Mouse (Mus musculus) heart, embryonic 12.5 days (tissue): ENCODE results near the gene Ier5. TPM values are rescaled to one million over a fixed set of nuclear protein-coding genes. Genes with fewer than 3 reads are reported as not detected.
A peak's percentile ranks its signal among the peaks of the same experiment; 100 is the strongest.

Source experiments
- ATAC-seq: fragments of 200-750 bp; cut with Nextera tagmentation; 2 replicates; pipeline ENCODE4 v1.8.0; 2017; ENCODE audit warnings: moderate TSS enrichment, moderate library complexity; ENCODE audit not compliant: insufficient number of reproducible peaks, low FRiP score
- H3K27ac ChIP-seq: fragments of 300-500 bp; sonication (generic); 2 replicates; pipeline ENCODE4 v1.5.1; 2016; ENCODE audit warnings: mild to moderate bottlenecking, moderate library complexity; ENCODE audit not compliant: poor library complexity, severe bottlenecking
- H3K27me3 ChIP-seq: fragments of 300-500 bp; sonication (generic); replicated peaks from 2 replicates; pipeline ENCODE4 v1.6.1; 2016; ENCODE audit warnings: mild to moderate bottlenecking, moderate library complexity
- H3K36me3 ChIP-seq: fragments of 300-500 bp; sonication (generic); 2 replicates; pipeline ENCODE4 v1.6.1; 2016; ENCODE audit warnings: mild to moderate bottlenecking, moderate library complexity
- H3K4me1 ChIP-seq: fragments of 300-500 bp; sonication (generic); replicated peaks from 2 replicates; pipeline ENCODE4 v1.6.1; 2016; ENCODE audit warnings: mild to moderate bottlenecking
- H3K4me2 ChIP-seq: fragments of 300-500 bp; sonication (generic); 2 replicates; pipeline ENCODE4 v1.6.1; 2016; ENCODE audit warnings: mild to moderate bottlenecking, moderate library complexity
- H3K4me3 ChIP-seq: fragments of 300-500 bp; sonication (generic); 2 replicates; pipeline ENCODE4 v1.5.1; 2016; ENCODE audit warnings: mild to moderate bottlenecking
- H3K9ac ChIP-seq: fragments of 300-500 bp; sonication (generic); 2 replicates; pipeline ENCODE4 v1.6.1; 2016; ENCODE audit warnings: mild to moderate bottlenecking, moderate library complexity
- H3K9me3 ChIP-seq: fragments of 300-500 bp; sonication (generic); replicated peaks from 2 replicates; pipeline ENCODE4 v1.6.1; 2016; ENCODE audit warnings: mild to moderate bottlenecking, moderate library complexity
- WGBS: fragments of 180-500 bp; shearing (Covaris S2); methylation state at CpG from one replicate; pipeline ENCODE4 v1.1.7; 2016; 5-methylcytosine and 5-hydroxymethylcytosine counted together
- polyA plus RNA-seq: library from polyadenylated mRNA; unstranded; fragments of >200 nt; fragmentation: Nextera tagmentation; extraction: Ambion mirVana; gene quantifications from 2 replicates; pipeline ENCODE4 v1.2.1, GENCODE M21; 2016

The Ier5 gene
- polyA plus RNA-seq, result 8.9 and 10.9 TPM in 2 replicates

GRCm38 (mm10) chr1:155099280-155099848 lies at the start of gene Ier5:
TSS of gene Ier5 (minus strand) at chr1:155099636.
- under 1% methylated on average over 40 of the region's 40 CpGs for WGBS
- H3K9ac ChIP-seq, result peak within 1 kb of the TSS; percentile 98
- ATAC-seq, result peak; percentile 97

GRCm38 (mm10) chr1:155147228-155147627 lies 47.8 kb upstream of the Ier5 start:
- Histone ChIP-seq H3K4me3 (no peak overlapping the region), H3K9ac (no peak overlapping the region), H3K4me1 (peaks cover 8% of the 10 kb centered on the region; the same call in 1 of the 2 replicates), H3K27ac (no peak overlapping the region), H3K9me3 (no peaks in the 10 kb centered on the region), H3K4me2 (no peak overlapping the region), H3K27me3 (no peaks in the 10 kb centered on the region), H3K36me3 (no peaks in the 10 kb centered on the region)
- no peak for ATAC-seq
- WGBS, result 76% methylated on average over 2 of the region's 2 CpGs

More at GRCm38 (mm10) chr1:155099280-155099848, at the start of gene Ier5:
- peak within 1 kb of the TSS; percentile 87 for H3K4me3 ChIP-seq
- peak within 1 kb of the TSS; percentile 82 for H3K27ac ChIP-seq
- no peaks in the 10 kb centered on the region for H3K9me3 ChIP-seq
- H3K4me2 ChIP-seq, result peak within 1 kb of the TSS; percentile 70
- H3K36me3 ChIP-seq, result no peaks in the 10 kb centered on the region
- no peaks in the 10 kb centered on the region for H3K27me3 ChIP-seq
- peaks cover 24% of the 10 kb centered on the region for H3K4me1 ChIP-seq

GRCm38 (mm10) chr1:155146572-155146980 lies 47.1 kb upstream of the Ier5 start, which contains the start of gene Mr1:
TSS of gene Mr1 (minus strand) at chr1:155146814.
- H3K9me3 ChIP-seq, result no peaks in the 10 kb centered on the region
- H3K27ac ChIP-seq, result peak within 1 kb of the TSS; percentile 37
- H3K4me2 ChIP-seq, result peak within 1 kb of the TSS; percentile 63
- peaks cover 8% of the 10 kb centered on the region; the same call in 1 of the 2 replicates for H3K4me1 ChIP-seq
- H3K4me3 ChIP-seq, result peak within 1 kb of the TSS; percentile 42
- H3K9ac ChIP-seq, result peak within 1 kb of the TSS; percentile 40; the same call in 1 of the 2 replicates
- peak; percentile 76; the same call in 1 of the 2 replicates for ATAC-seq
- H3K36me3 ChIP-seq, result no peaks in the 10 kb centered on the region
- WGBS, result 48% methylated on average over 8 of the region's 8 CpGs
- H3K27me3 ChIP-seq, result no peaks in the 10 kb centered on the region

- Histone ChIP-seq H3K36me3 (no peaks in the 10 kb centered on the region), H3K9me3 (no peaks in the 10 kb centered on the region), H3K27ac (no peak overlapping the region), H3K9ac (no peak overlapping the region), H3K4me3 (no peak overlapping the region; the same call in 1 of the 2 replicates), H3K27me3 (no peaks in the 10 kb centered on the region), H3K4me1 (peaks cover 8% of the 10 kb centered on the region; the same call in 1 of the 2 replicates), H3K4me2 (peak overlapping the region; percentile 63)
- no peak for ATAC-seq
- 50% methylated on average over 6 of the region's 6 CpGs for WGBS
These were observed 46.2 kb upstream of the Ier5 start for GRCm38 (mm10) chr1:155145620-155146019.

GRCm38 (mm10) chr1:155140076-155140475 lies 40.6 kb upstream of the Ier5 start:
- Histone ChIP-seq H3K4me3 (no peak overlapping the region), H3K27ac (no peak overlapping the region), H3K36me3 (no peaks in the 10 kb centered on the region), H3K4me2 (no peak overlapping the region), H3K9me3 (no peaks in the 10 kb centered on the region), H3K4me1 (peaks cover 32% of the 10 kb centered on the region), H3K9ac (no peak overlapping the region), H3K27me3 (no peaks in the 10 kb centered on the region)
- ATAC-seq, result no peak
- WGBS, result 66% methylated on average over 2 of the region's 2 CpGs

GRCm38 (mm10) chr1:155138795-155139194 lies 39.4 kb upstream of the Ier5 start:
- ATAC-seq, result no peak
- Histone ChIP-seq H3K27me3 (no peaks in the 10 kb centered on the region), H3K4me3 (no peak overlapping the region), H3K4me1 (peaks cover 45% of the 10 kb centered on the region), H3K27ac (no peak overlapping the region), H3K4me2 (no peak overlapping the region), H3K9ac (no peak overlapping the region), H3K9me3 (no peaks in the 10 kb centered on the region), H3K36me3 (no peaks in the 10 kb centered on the region)
- WGBS, result 76% methylated on average over 7 of the region's 7 CpGs

GRCm38 (mm10) chr1:155134866-155135265 lies 35.4 kb upstream of the Ier5 start:
- no peaks in the 10 kb centered on the region for H3K27me3 ChIP-seq
- no peak overlapping the region for H3K4me3 ChIP-seq
- H3K36me3 ChIP-seq, result no peaks in the 10 kb centered on the region
- no peak overlapping the region for H3K9ac ChIP-seq
- peak overlapping the region; percentile 62 for H3K27ac ChIP-seq
- H3K4me1 ChIP-seq, result peaks cover 45% of the 10 kb centered on the region
- ATAC-seq, result no peak; the same call in 1 of the 2 replicates
- no peaks in the 10 kb centered on the region for H3K9me3 ChIP-seq
- no peak overlapping the region for H3K4me2 ChIP-seq
- 21% methylated on average over 8 of the region's 8 CpGs for WGBS

- H3K27me3 ChIP-seq, result no peaks in the 10 kb centered on the region
- WGBS, result 87% methylated on average over 5 of the region's 5 CpGs
- no peak overlapping the region for H3K4me2 ChIP-seq
- H3K9ac ChIP-seq, result no peak overlapping the region
- no peak overlapping the region for H3K4me3 ChIP-seq
- no peak overlapping the region for H3K27ac ChIP-seq
- no peaks in the 10 kb centered on the region for H3K9me3 ChIP-seq
- H3K36me3 ChIP-seq, result no peaks in the 10 kb centered on the region
- H3K4me1 ChIP-seq, result 0 out of 2 replicates have a peak, but pooled peaks cover 4% of the 10 kb centered on the region
- ATAC-seq, result no peak
These were observed 28.0 kb upstream of the Ier5 start for GRCm38 (mm10) chr1:155127429-155127934.

GRCm38 (mm10) chr1:155126716-155127115 lies 27.3 kb upstream of the Ier5 start:
- no peak overlapping the region for H3K9ac ChIP-seq
- no peaks in the 10 kb centered on the region for H3K9me3 ChIP-seq
- 0 out of 2 replicates have a peak, but pooled peaks cover 5% of the 10 kb centered on the region for H3K4me1 ChIP-seq
- no peak for ATAC-seq
- H3K4me2 ChIP-seq, result no peak overlapping the region
- H3K27ac ChIP-seq, result no peak overlapping the region
- no peaks in the 10 kb centered on the region for H3K27me3 ChIP-seq
- no peak overlapping the region for H3K4me3 ChIP-seq
- no peaks in the 10 kb centered on the region for H3K36me3 ChIP-seq
- WGBS, result 79% methylated on average over 5 of the region's 5 CpGs

GRCm38 (mm10) chr1:155124397-155124796 lies 25.0 kb upstream of the Ier5 start:
- Histone ChIP-seq H3K27ac (no peak overlapping the region), H3K4me1 (0 out of 2 replicates have a peak, but pooled peaks cover 5% of the 10 kb centered on the region), H3K4me2 (no peak overlapping the region), H3K36me3 (no peaks in the 10 kb centered on the region), H3K9me3 (no peaks in the 10 kb centered on the region), H3K9ac (no peak overlapping the region), H3K27me3 (no peaks in the 10 kb centered on the region), H3K4me3 (no peak overlapping the region)
- ATAC-seq, result no peak
- WGBS, result 88% methylated on average over 5 of the region's 5 CpGs

GRCm38 (mm10) chr1:155121977-155122939 lies 22.8 kb upstream of the Ier5 start:
- H3K4me2 ChIP-seq, result no peak overlapping the region
- 0 out of 2 replicates have a peak, but pooled peaks cover 5% of the 10 kb centered on the region for H3K4me1 ChIP-seq
- no peaks in the 10 kb centered on the region for H3K27me3 ChIP-seq
- no peak for ATAC-seq
- H3K9me3 ChIP-seq, result no peaks in the 10 kb centered on the region
- no peak overlapping the region for H3K4me3 ChIP-seq
- 75% methylated on average over 21 of the region's 21 CpGs for WGBS
- no peaks in the 10 kb centered on the region for H3K36me3 ChIP-seq
- H3K27ac ChIP-seq, result no peak overlapping the region
- H3K9ac ChIP-seq, result no peak overlapping the region
